Mouse (Mus musculus) liver, embryonic 11.5 days (tissue): ENCODE measurements at regions not wholly inside any gene's neighbourhood (a gene's known extent, or its start where the extent isn't known, plus 50 kb on each side); places are given as distances from the start of the nearest gene placed in this dataset.

ENCODE experiments used
- ATAC-seq: fragments of 200-750 bp; cut with Nextera tagmentation; replicated peaks from 2 replicates; pipeline ENCODE4 v1.8.0; 2017; ENCODE audit warnings: moderate number of reproducible peaks, mild to moderate bottlenecking, moderate TSS enrichment, moderate library complexity; ENCODE audit not compliant: low FRiP score
- DNase-seq: peaks from one replicate; pipeline ENCODE4 v3.0.0-alpha.2; 2017; ENCODE audit warnings: low spot score
- H3K27ac ChIP-seq: fragments of 300-500 bp; sonication (generic); 2 replicates; pipeline ENCODE4 v1.5.1; 2014; ENCODE audit warnings: mild to moderate bottlenecking, low read depth, low read length, control low read depth
- H3K27me3 ChIP-seq: fragments of 300-500 bp; sonication (generic); replicated peaks from 2 replicates; pipeline ENCODE4 v1.6.1; 2014; ENCODE audit warnings: low read length, mixed read lengths; ENCODE audit not compliant: control insufficient read depth, insufficient read depth
- H3K36me3 ChIP-seq: fragments of 300-500 bp; sonication (generic); 2 replicates; pipeline ENCODE4 v1.6.1; 2014; ENCODE audit warnings: mild to moderate bottlenecking, low read length, moderate library complexity, mixed read lengths; ENCODE audit not compliant: control insufficient read depth, insufficient read depth
- H3K4me1 ChIP-seq: fragments of 300-500 bp; sonication (generic); replicated peaks from 2 replicates; pipeline ENCODE4 v1.6.1; 2014; ENCODE audit warnings: low read length, mixed read lengths; ENCODE audit not compliant: control insufficient read depth, insufficient read depth
- H3K4me2 ChIP-seq: fragments of 300-500 bp; sonication (generic); 2 replicates; pipeline ENCODE4 v1.6.1; 2014; ENCODE audit warnings: mild to moderate bottlenecking, control low read depth, moderate library complexity
- H3K4me3 ChIP-seq: fragments of 300-500 bp; sonication (generic); 2 replicates; pipeline ENCODE4 v1.5.1; 2014; ENCODE audit warnings: low read depth, low read length, control low read depth
- H3K9ac ChIP-seq: fragments of 300-500 bp; sonication (generic); 2 replicates; pipeline ENCODE4 v1.6.1; 2014; ENCODE audit warnings: low read depth, low read length, control low read depth
- H3K9me3 ChIP-seq: fragments of 300-500 bp; sonication (generic); 2 replicates; pipeline ENCODE4 v1.6.1; 2016; ENCODE audit warnings: low read length, inconsistent platforms, mixed read lengths; ENCODE audit not compliant: control insufficient read depth
- WGBS: fragments of 180-500 bp; shearing (Covaris S2); extraction: QIAGEN DNeasy Blood & Tissue Kit; methylation state at CpG from one replicate; pipeline ENCODE4 v1.1.7; 2014; 5-methylcytosine and 5-hydroxymethylcytosine counted together

DNA sequence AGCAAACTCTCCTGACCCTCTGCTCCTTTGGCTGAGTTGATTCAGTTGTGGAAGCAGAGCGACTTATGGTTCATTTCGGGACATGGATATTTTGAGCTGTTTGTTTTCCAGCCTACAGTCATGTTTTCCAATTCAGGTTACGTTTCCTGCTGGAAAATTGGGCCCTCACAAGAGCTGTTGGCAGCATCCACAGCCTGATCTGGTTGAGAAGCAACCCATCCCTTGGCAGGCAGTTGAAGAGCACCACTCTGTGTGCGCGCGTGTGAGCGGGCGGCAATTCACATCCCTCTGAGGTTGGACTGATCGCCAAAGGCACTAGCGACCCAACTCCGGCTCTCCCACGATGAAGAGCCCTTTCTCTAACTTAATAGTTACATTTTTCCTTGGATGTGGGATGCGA lies 457.1 kb downstream of the Tmem38b start:
- DNase-seq (no peak), ATAC-seq (no peak)
- Histone ChIP-seq H3K36me3 (no peaks in the 10 kb centered on the region), H3K4me2 (no peak overlapping the region), H3K27me3 (no peaks in the 10 kb centered on the region), H3K4me3 (no peak overlapping the region), H3K27ac (no peak overlapping the region), H3K4me1 (no peaks in the 10 kb centered on the region), H3K9me3 (no peaks in the 10 kb centered on the region), H3K9ac (no peak overlapping the region)
- WGBS = 88% methylated on average over 13 of the region's 13 CpGs

- no peak overlapping the region for H3K4me2 ChIP-seq
- no peak for DNase-seq
- H3K4me1 ChIP-seq = no peaks in the 10 kb centered on the region
- no peak overlapping the region for H3K9ac ChIP-seq
- no peaks in the 10 kb centered on the region for H3K36me3 ChIP-seq
- WGBS = 62% methylated on average over 1 of the region's 1 CpGs
- no peak overlapping the region for H3K27ac ChIP-seq
- ATAC-seq = no peak
- no peaks in the 10 kb centered on the region for H3K27me3 ChIP-seq
- H3K4me3 ChIP-seq = no peak overlapping the region
- no peaks in the 10 kb centered on the region for H3K9me3 ChIP-seq
These were observed 488.0 kb downstream of the Tmem38b start for GRCm38 (mm10) chr4:54313804-54314203.

DNA sequence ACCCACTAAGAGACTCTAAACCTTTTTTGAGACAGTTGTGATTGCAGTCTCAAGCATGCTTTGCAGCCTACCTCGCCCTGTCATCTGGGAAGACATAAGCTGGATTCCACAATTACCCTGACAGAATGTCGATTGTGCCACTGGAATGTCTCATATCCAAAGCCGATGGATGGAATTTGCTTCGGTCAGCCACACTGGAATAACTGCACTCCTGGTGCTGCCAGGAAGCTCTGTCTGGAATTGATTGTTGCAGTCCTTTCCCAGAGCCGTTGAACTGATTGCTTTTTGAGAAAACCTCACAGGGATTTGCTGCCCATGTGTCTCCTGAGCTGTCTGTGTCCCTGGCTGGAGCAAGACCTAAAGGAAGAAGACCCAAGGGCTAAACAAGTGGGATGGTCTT lies 499.0 kb downstream of the Tmem38b start:
- H3K4me3 ChIP-seq = no peak overlapping the region
- no peak overlapping the region for H3K4me2 ChIP-seq
- no peaks in the 10 kb centered on the region for H3K9me3 ChIP-seq
- no peaks in the 10 kb centered on the region for H3K36me3 ChIP-seq
- DNase-seq (no peak), ATAC-seq (no peak)
- H3K9ac ChIP-seq = no peak overlapping the region
- 55% methylated on average over 5 of the region's 5 CpGs for WGBS
- no peaks in the 10 kb centered on the region for H3K27me3 ChIP-seq
- no peaks in the 10 kb centered on the region for H3K4me1 ChIP-seq
- H3K27ac ChIP-seq = no peak overlapping the region

DNA sequence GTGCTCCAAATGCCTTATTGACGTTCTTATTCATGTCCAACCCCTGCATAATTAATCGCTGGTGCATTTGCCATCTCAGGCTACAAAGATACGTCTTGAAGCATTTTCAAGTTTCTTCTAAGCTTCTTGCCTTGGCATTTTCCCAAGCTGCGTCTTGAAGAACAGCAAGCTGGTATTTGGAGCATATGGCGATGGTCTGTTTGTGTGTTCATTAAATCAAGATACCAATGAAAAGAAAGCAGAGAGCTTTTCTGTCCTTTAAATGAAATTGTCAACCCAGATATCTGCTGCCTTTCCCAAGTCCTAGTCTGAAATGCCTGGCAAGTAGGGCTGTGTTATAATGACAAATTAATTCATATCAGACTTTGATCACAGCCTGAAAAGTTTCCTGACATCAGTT lies 502.4 kb downstream of the Tmem38b start:
- Histone ChIP-seq H3K4me2 (no peak overlapping the region), H3K9ac (no peak overlapping the region), H3K9me3 (no peaks in the 10 kb centered on the region), H3K4me3 (no peak overlapping the region), H3K36me3 (no peaks in the 10 kb centered on the region), H3K27me3 (no peaks in the 10 kb centered on the region), H3K4me1 (no peaks in the 10 kb centered on the region), H3K27ac (no peak overlapping the region)
- DNase-seq = no peak
- no peak for ATAC-seq
- WGBS = 80% methylated on average over 5 of the region's 5 CpGs

GRCm38 (mm10) chr4:54328711-54329427 lies 503.0 kb downstream of the Tmem38b start:
- no peaks in the 10 kb centered on the region for H3K36me3 ChIP-seq
- no peak overlapping the region for H3K4me3 ChIP-seq
- no peak overlapping the region for H3K4me2 ChIP-seq
- H3K27ac ChIP-seq = no peak overlapping the region
- 79% methylated on average over 17 of the region's 17 CpGs for WGBS
- no peak overlapping the region for H3K9ac ChIP-seq
- H3K27me3 ChIP-seq = no peaks in the 10 kb centered on the region
- H3K4me1 ChIP-seq = no peaks in the 10 kb centered on the region
- ATAC-seq (no peak), DNase-seq (no peak)
- H3K9me3 ChIP-seq = no peaks in the 10 kb centered on the region

DNA sequence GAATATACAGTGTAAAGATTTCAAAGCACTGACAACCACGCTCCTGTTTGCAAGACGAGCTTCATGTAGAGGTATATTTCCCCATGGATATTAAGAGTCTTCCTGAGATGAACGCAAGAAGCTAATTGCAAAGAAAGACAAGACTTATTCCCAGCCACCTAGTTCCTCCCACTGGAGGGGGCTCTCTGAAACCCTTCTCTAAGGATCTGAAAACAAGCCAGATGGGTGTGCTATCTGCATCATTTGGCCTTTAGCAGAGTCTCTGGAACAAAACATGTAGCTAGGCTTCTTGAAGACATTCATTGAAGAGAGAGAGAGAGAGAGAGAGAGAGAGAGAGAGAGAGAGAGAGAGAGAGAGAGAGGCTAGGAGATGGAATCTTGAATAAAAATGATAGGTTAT lies 504.8 kb downstream of the Tmem38b start:
- Histone ChIP-seq H3K9ac (no peak overlapping the region), H3K36me3 (no peaks in the 10 kb centered on the region), H3K27ac (no peak overlapping the region), H3K4me1 (no peaks in the 10 kb centered on the region), H3K4me2 (no peak overlapping the region), H3K9me3 (no peaks in the 10 kb centered on the region), H3K27me3 (no peaks in the 10 kb centered on the region), H3K4me3 (no peak overlapping the region)
- no peak for DNase-seq
- 79% methylated on average over 3 of the region's 3 CpGs for WGBS
- ATAC-seq = no peak

GRCm38 (mm10) chr4:54331588-54332211 lies 505.9 kb downstream of the Tmem38b start:
- no peaks in the 10 kb centered on the region for H3K36me3 ChIP-seq
- no peaks in the 10 kb centered on the region for H3K4me1 ChIP-seq
- ATAC-seq (no peak), DNase-seq (no peak)
- no peak overlapping the region for H3K9ac ChIP-seq
- 48% methylated on average over 12 of the region's 12 CpGs for whole genome bisulfite sequencing
- H3K4me2 ChIP-seq = no peak overlapping the region
- no peak overlapping the region for H3K4me3 ChIP-seq
- H3K9me3 ChIP-seq = no peaks in the 10 kb centered on the region
- H3K27me3 ChIP-seq = no peaks in the 10 kb centered on the region
- H3K27ac ChIP-seq = no peak overlapping the region

- no peak overlapping the region for H3K27ac ChIP-seq
- H3K4me2 ChIP-seq = no peak overlapping the region
- H3K9ac ChIP-seq = no peak overlapping the region
- no peaks in the 10 kb centered on the region for H3K36me3 ChIP-seq
- H3K9me3 ChIP-seq = no peaks in the 10 kb centered on the region
- no peak overlapping the region for H3K4me3 ChIP-seq
- ATAC-seq (no peak), DNase-seq (no peak)
- 68% methylated on average over 7 of the region's 7 CpGs for WGBS
- no peaks in the 10 kb centered on the region for H3K27me3 ChIP-seq
- H3K4me1 ChIP-seq = no peaks in the 10 kb centered on the region
These were observed 506.4 kb downstream of the Tmem38b start for GRCm38 (mm10) chr4:54332261-54332660.

- DNase-seq = no peak
- 49% methylated on average over 1 of the region's 1 CpGs for WGBS
- H3K27ac ChIP-seq = no peak overlapping the region
These were observed 512.7 kb downstream of the Tmem38b start for GRCm38 (mm10) chr4:54338556-54338955.

More at GRCm38 (mm10) chr4:54338556-54338955, 512.7 kb downstream of the Tmem38b start:
- no peaks in the 10 kb centered on the region for H3K27me3 ChIP-seq
- ATAC-seq = no peak
- H3K4me3 ChIP-seq = no peak overlapping the region
- no peaks in the 10 kb centered on the region for H3K4me1 ChIP-seq
- H3K9ac ChIP-seq = no peak overlapping the region
- no peaks in the 10 kb centered on the region for H3K36me3 ChIP-seq
- H3K4me2 ChIP-seq = no peak overlapping the region
- H3K9me3 ChIP-seq = no peaks in the 10 kb centered on the region
